Mouse (Mus musculus): ENCODE measurements around the gene Gm5724. TPM values are rescaled to one million over a fixed set of nuclear protein-coding genes. Genes with fewer than 3 reads are reported as not detected.
A peak's percentile ranks its signal among the peaks of the same experiment; 100 is the strongest.

The Gm5724 gene
- polyA plus RNA-seq (2012; rRNA removed), result not detected in 2 replicates

GRCm38 (mm10) chr6:141773710-141774109, at the start of gene Gm5724:
Gm5724 (minus strand) TSS chr6:141773810.
- Histone ChIP-seq H3K4me1 (ENCODE audit: control insufficient read depth, insufficient read depth, low read length) (no peaks in the 10 kb centered on the region), H3K4me3 (replicated peaks; ENCODE audit: extremely low read depth, low read depth, low read length) (no peak within 1 kb of the TSS)
- DNase-seq, result no peak
- no peak for TF ChIP-seq POLR2A (IDR thresholded peaks at IDR 0.05; ENCODE audit: borderline replicate concordance, extremely low read depth, low read depth, low read length)
- no peak for TF ChIP-seq CTCF (IDR thresholded peaks at IDR 0.05; ENCODE audit: insufficient read depth, low read length)
- 78% methylated on average over 3 of the region's 3 CpGs for WGBS

GRCm38 (mm10) chr6:141797837-141798236, 24.2 kb upstream of the Gm5724 start:
- 19% methylated on average over 1 of the region's 1 CpGs for WGBS
- DNase-seq, result no peak
- Histone ChIP-seq H3K4me1 (ENCODE audit: control insufficient read depth, insufficient read depth, low read length) (no peaks in the 10 kb centered on the region), H3K4me3 (replicated peaks; ENCODE audit: extremely low read depth, low read depth, low read length) (no peak overlapping the region)
- TF ChIP-seq CTCF (IDR thresholded peaks at IDR 0.05; ENCODE audit: insufficient read depth, low read length), result 0 out of 2 replicates have a peak, but pooled peaks have one; percentile 5
- no peak for TF ChIP-seq POLR2A (IDR thresholded peaks at IDR 0.05; ENCODE audit: borderline replicate concordance, extremely low read depth, low read depth, low read length)

GRCm38 (mm10) chr6:141774476-141774875, 866 bp upstream of the Gm5724 start:
- DNase-seq, result no peak
- no peak for TF ChIP-seq POLR2A (IDR thresholded peaks at IDR 0.05; ENCODE audit: borderline replicate concordance, extremely low read depth, low read depth, low read length)
- no peak for TF ChIP-seq CTCF (IDR thresholded peaks at IDR 0.05; ENCODE audit: insufficient read depth, low read length)
- WGBS, result 55% methylated on average over 2 of the region's 2 CpGs
- Histone ChIP-seq H3K4me1 (ENCODE audit: control insufficient read depth, insufficient read depth, low read length) (no peaks in the 10 kb centered on the region), H3K4me3 (replicated peaks; ENCODE audit: extremely low read depth, low read depth, low read length) (no peak overlapping the region)

GRCm38 (mm10) chr6:141691246-141691645, 82.4 kb downstream of the Gm5724 start:
- no peak for DNase-seq
- TF ChIP-seq CTCF (IDR thresholded peaks at IDR 0.05; ENCODE audit: insufficient read depth, low read length) (no peak), POLR2A (IDR thresholded peaks at IDR 0.05; ENCODE audit: borderline replicate concordance, extremely low read depth, low read depth, low read length) (no peak)
- Histone ChIP-seq H3K4me3 (replicated peaks; ENCODE audit: extremely low read depth, low read depth, low read length) (no peak overlapping the region), H3K4me1 (ENCODE audit: control insufficient read depth, insufficient read depth, low read length) (no peaks in the 10 kb centered on the region)

- 63% methylated on average over 4 of the region's 4 CpGs for WGBS
These were observed 86.6 kb downstream of the Gm5724 start for GRCm38 (mm10) chr6:141687008-141687407.

More at GRCm38 (mm10) chr6:141687008-141687407, 86.6 kb downstream of the Gm5724 start:
- Histone ChIP-seq H3K4me1 (ENCODE audit: control insufficient read depth, insufficient read depth, low read length) (no peaks in the 10 kb centered on the region), H3K4me3 (replicated peaks; ENCODE audit: extremely low read depth, low read depth, low read length) (no peak overlapping the region)
- DNase-seq, result no peak
- TF ChIP-seq POLR2A (IDR thresholded peaks at IDR 0.05; ENCODE audit: borderline replicate concordance, extremely low read depth, low read depth, low read length), result no peak
- no peak for TF ChIP-seq CTCF (IDR thresholded peaks at IDR 0.05; ENCODE audit: insufficient read depth, low read length)

Other genes starting within 250 kb of the Gm5724 start
- gene Slco1c1, start 249.4 kb downstream of the Gm5724 start, polyA plus RNA-seq (2012; rRNA removed), result 0.13 TPM in 1 of 2 replicates, not detected in the other
- 0.13 TPM in 1 of 2 replicates, not detected in the other for gene Slco1b2, start 144.3 kb downstream of the Gm5724 start, polyA plus RNA-seq (2012; rRNA removed)
- 0.02 TPM in 1 of 2 replicates, not detected in the other for gene Slco1a4, start 82.4 kb upstream of the Gm5724 start, polyA plus RNA-seq (2012; rRNA removed)
- gene Slco1a1, start 173.2 kb upstream of the Gm5724 start, polyA plus RNA-seq (2012; rRNA removed), result 0.05 TPM in 1 of 2 replicates, not detected in the other
- gene Gm6614, start 237.6 kb upstream of the Gm5724 start, polyA plus RNA-seq (2012; rRNA removed), result not detected in 2 replicates